ENCODE assay signal across 10 mouse cellular contexts in the genomic region with DNA sequence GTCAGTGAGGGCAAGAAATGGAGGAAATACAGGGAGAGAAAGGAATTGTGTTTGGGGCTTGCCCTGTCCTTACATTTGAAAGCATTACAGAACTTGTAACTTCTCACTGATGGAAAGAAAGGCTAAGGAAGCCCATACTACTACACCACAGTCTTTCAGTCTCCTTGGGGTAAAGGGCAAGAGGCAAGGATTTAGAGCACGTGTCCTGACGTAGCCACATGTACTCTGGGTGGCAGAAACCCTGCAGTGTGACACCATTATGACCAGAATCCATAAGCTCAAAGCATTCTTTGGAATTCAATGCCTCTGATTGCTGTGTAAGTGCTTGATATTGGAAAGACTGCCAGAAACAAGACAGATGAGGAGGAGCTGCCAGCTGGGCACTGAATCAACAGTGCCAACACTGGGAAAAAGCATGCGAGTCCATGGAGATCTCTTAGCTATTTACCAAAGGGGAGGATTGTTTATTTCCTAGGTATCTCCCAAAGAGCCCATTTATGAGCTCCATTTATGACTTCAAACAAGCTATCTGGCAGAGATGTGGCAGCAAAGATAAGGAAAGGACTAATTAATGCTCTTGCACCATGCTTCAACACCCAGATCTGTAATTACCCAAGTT.
A peak's percentile ranks its signal among the peaks of the same experiment; 100 is the strongest.
DNase-seq lines count a peak whose midpoint lies in the region; ATAC-seq and TF ChIP-seq lines count a peak whose summit lies in the region.
"Had no signal": no experiment of that assay in that cellular context is flagged by ENCODE, and none has a peak within 500 bp of the region (broad histone marks: within the 10 kb centered on the region; RNA-seq: fewer than 3 reads in every experiment).

No protein-coding gene starts in this region.

- H3K27ac ChIP-seq in forebrain, embryonic 13.5 days, result no peak overlapping the region
- H3K27ac ChIP-seq in forebrain, embryonic 11.5 days (ENCODE audit: low read depth, low read length), result no peak overlapping the region
- H3K27ac ChIP-seq in lung, embryonic 14.5 days (ENCODE audit: low read depth), result peak overlapping the region; percentile 51
- H3K27ac ChIP-seq in forebrain, postnatal 0 days (ENCODE audit: low read depth, low read length), result no peak overlapping the region

- no peak for DNase-seq in forebrain, embryonic 11.5 days (ENCODE audit: low spot score)
- DNase-seq in lung, embryonic 14.5 days, result no peak
- DNase-seq in lung, postnatal 4 days, result no peak
- DNase-seq in forebrain, postnatal 0 days, result peak; percentile 46
- peak; percentile 9 for DNase-seq in lung, postnatal 10 days
- DNase-seq in MN1 (ENCODE audit: low spot score), result no peak
- no peak for DNase-seq in adrenal gland, postnatal 25 days
- DNase-seq: cerebellum, postnatal 36 days had no signal

- 55% methylated on average over 3 of the region's 3 CpGs for WGBS in forebrain, embryonic 13.5 days
- WGBS in forebrain, embryonic 11.5 days, result 75% methylated on average over 3 of the region's 3 CpGs
- WGBS in lung, embryonic 14.5 days, result 69% methylated on average over 3 of the region's 3 CpGs
- 30% methylated on average over 3 of the region's 3 CpGs for WGBS in forebrain, postnatal 0 days

- H3K9me3 ChIP-seq in forebrain, embryonic 13.5 days (replicated peaks), result no peaks in the 10 kb centered on the region
- H3K9me3 ChIP-seq in forebrain, embryonic 11.5 days (ENCODE audit: control insufficient read depth, low read length), result no peaks in the 10 kb centered on the region
- no peaks in the 10 kb centered on the region for H3K9me3 ChIP-seq in lung, embryonic 14.5 days (ENCODE audit: low read depth, low read length)
- H3K9me3 ChIP-seq in forebrain, postnatal 0 days (ENCODE audit: low read length), result no peaks in the 10 kb centered on the region

- no peaks in the 10 kb centered on the region for H3K4me1 ChIP-seq in forebrain, embryonic 13.5 days
- no peaks in the 10 kb centered on the region for H3K4me1 ChIP-seq in forebrain, embryonic 11.5 days (replicated peaks; ENCODE audit: control insufficient read depth, insufficient read depth, low read length)
- peaks cover 6% of the 10 kb centered on the region; the same call in 1 of the 2 replicates for H3K4me1 ChIP-seq in lung, embryonic 14.5 days (ENCODE audit: insufficient read depth)
- H3K4me1 ChIP-seq in forebrain, postnatal 0 days (ENCODE audit: insufficient read depth), result no peaks in the 10 kb centered on the region

- TF ChIP-seq CTCF in lung, embryonic 14.5 days (IDR thresholded peaks at IDR 0.05; ENCODE audit: low read depth), result no peak
- no peak for TF ChIP-seq CTCF in forebrain, postnatal 0 days (IDR thresholded peaks at IDR 0.05; ENCODE audit: low read depth)

- no peak overlapping the region for H3K4me2 ChIP-seq in forebrain, embryonic 13.5 days
- H3K4me2 ChIP-seq in forebrain, embryonic 11.5 days (ENCODE audit: low read depth, low read length, severe bottlenecking), result no peak overlapping the region
- no peak overlapping the region for H3K4me2 ChIP-seq in lung, embryonic 14.5 days
- H3K4me2 ChIP-seq in forebrain, postnatal 0 days (ENCODE audit: low read depth), result no peak overlapping the region

- H3K4me3 ChIP-seq in forebrain, embryonic 13.5 days, result no peak overlapping the region
- no peak overlapping the region for H3K4me3 ChIP-seq in forebrain, embryonic 11.5 days (ENCODE audit: low read depth, low read length)
- no peak overlapping the region for H3K4me3 ChIP-seq in lung, embryonic 14.5 days (ENCODE audit: low read depth, low read length)
- no peak overlapping the region for H3K4me3 ChIP-seq in forebrain, postnatal 0 days (ENCODE audit: low read depth, low read length)
- H3K4me3 ChIP-seq: erythroblast, embryonic 14.5 days had no signal

- no peaks in the 10 kb centered on the region for H3K36me3 ChIP-seq in forebrain, embryonic 13.5 days (ENCODE audit: poor library complexity, severe bottlenecking)
- no peaks in the 10 kb centered on the region for H3K36me3 ChIP-seq in forebrain, embryonic 11.5 days (ENCODE audit: control insufficient read depth, insufficient read depth, low read length)
- H3K36me3 ChIP-seq in lung, embryonic 14.5 days (ENCODE audit: insufficient read depth), result no peaks in the 10 kb centered on the region
- H3K36me3 ChIP-seq in forebrain, postnatal 0 days (ENCODE audit: insufficient read depth), result no peaks in the 10 kb centered on the region

- H3K27me3 ChIP-seq in forebrain, embryonic 13.5 days, result no peaks in the 10 kb centered on the region
- no peaks in the 10 kb centered on the region for H3K27me3 ChIP-seq in forebrain, embryonic 11.5 days (ENCODE audit: control insufficient read depth, insufficient read depth, low read length)
- no peaks in the 10 kb centered on the region for H3K27me3 ChIP-seq in lung, embryonic 14.5 days (ENCODE audit: insufficient read depth, low read length)
- H3K27me3 ChIP-seq in forebrain, postnatal 0 days (ENCODE audit: insufficient read depth, low read length), result no peaks in the 10 kb centered on the region

- peak; percentile 83 for ATAC-seq in forebrain, embryonic 13.5 days
- ATAC-seq in forebrain, embryonic 11.5 days (replicated peaks; ENCODE audit: low FRiP score), result no peak
- peak; percentile 24; the same call in 1 of the 2 replicates for ATAC-seq in lung, embryonic 14.5 days (ENCODE audit: insufficient read depth)
- ATAC-seq in forebrain, postnatal 0 days, result peak; percentile 71

- H3K9ac ChIP-seq in forebrain, embryonic 13.5 days, result no peak overlapping the region
- no peak overlapping the region for H3K9ac ChIP-seq in forebrain, embryonic 11.5 days (ENCODE audit: low read length)
- no peak overlapping the region for H3K9ac ChIP-seq in lung, embryonic 14.5 days
- no peak overlapping the region for H3K9ac ChIP-seq in forebrain, postnatal 0 days

Comparison
In these comparisons a context has a peak if more than half of its experiments do, and no peak if none do; other contexts are left out.
1. DNase-seq: peak in forebrain, postnatal 0 days (single experiment) and lung, postnatal 10 days (single experiment); none in forebrain, embryonic 11.5 days (single experiment), lung, embryonic 14.5 days (single experiment), lung, postnatal 4 days (0 of 2), MN1 (single experiment) and adrenal gland, postnatal 25 days (single experiment).